Mouse (Mus musculus) ovary, postnatal 14 days (tissue): ENCODE data around the gene Nkx1-1.

Experiments used
- DNase-seq: peaks from one replicate; pipeline ENCODE4 v3.0.0; 2022; ENCODE audit warnings: low spot score

The Nkx1-1 gene

DNA sequence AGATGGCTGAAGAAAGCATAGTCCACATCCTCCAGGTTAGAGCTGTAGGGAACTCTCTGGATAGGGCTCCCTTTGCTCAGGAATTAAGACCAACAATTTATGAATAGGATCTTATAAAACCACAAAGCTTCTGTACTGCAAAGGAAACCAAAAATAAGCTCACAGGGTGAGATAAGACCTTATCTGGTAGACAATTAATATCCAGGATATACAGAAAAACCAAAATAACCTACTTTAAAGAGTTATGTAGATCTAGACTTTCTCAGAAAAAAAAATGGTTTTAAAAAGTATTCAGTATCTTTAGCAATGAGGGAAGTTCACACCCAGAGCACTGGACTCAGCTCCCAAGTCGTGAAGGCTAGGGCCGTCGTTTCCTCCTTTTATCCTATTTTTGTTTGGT lies 13.5 kb downstream of the Nkx1-1 start:
- no peak for DNase-seq

DNA sequence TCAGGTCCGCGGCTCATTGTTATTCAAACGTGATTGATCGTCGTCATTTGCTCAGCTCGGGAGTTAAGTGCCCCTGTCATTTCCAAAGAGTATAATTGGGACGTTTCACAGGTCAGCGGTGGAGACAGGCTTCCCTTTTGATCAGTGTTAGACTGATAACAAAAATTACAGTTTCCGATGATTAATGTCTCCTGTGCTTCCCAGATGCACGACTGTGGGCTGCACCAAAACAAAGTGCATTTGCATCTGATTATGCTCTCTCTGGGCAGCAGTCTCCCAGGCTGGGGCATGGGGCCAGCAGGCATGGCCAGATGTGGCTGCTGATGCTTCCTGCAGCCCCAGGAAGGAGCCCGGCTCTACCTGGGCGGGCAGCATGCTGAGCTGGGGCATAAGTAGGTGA lies 33.0 kb downstream of the Nkx1-1 start:
- no peak for DNase-seq

DNA sequence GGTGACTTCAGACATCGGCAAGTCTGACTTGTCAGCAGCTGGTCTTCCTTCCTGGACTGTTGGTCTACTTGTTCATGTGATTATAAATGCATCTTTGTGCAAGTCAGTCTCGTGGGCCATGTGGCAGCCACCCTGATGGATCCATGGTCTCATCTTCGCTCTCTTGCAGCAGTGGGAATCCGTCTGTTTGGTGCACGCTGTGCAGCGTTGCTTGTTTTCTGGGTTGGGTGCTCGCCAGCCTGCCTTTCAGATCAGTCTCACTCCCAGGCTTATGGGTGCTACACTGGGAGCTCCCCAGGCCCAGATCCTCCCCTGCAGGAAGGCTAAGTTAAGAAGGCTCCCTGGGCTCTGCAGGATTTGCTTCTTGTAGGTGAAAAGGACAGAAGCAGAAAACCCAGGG lies 36.9 kb downstream of the Nkx1-1 start:
- DNase-seq = no peak

DNA sequence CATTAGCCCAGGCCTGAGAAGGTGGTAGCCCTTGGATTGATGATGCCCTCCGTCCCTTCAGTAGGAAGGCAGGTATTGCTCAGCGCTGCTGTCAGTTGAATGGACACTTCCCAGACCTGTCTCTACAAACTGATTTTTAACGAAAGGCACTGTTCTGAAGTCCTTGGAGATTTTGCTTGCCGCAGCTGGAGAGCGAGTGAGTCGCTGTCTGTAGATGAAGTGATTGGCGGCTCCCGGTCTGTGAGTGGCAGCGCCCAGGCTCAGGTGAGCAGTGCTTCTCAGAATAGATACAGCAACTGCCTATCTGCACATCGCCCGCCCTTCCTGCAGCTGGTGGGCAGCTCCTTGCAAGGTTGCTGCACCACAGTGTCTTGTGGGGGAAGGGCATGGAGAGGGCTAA lies 38.1 kb downstream of the Nkx1-1 start:
- no peak for DNase-seq

DNA sequence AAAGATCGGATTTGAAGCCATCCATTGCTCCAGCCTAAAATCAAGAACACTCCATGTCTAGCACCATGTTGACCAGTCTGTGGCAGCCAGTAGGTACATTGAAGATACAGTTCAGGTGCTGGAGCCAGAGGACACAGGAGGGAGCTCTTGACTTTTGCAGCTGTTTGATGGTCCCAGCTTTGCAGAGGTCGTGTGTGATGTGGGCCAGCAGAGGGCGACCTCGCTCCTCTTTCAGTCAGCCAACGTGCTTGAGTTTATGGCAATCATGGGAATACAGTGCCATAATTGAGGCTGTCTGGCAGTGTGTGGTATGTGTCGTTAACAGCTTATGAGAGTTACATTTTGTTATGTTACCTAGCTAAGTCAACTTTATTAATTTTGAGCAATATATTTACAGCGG lies 40.0 kb downstream of the Nkx1-1 start:
- DNase-seq = peak; percentile 69

DNA sequence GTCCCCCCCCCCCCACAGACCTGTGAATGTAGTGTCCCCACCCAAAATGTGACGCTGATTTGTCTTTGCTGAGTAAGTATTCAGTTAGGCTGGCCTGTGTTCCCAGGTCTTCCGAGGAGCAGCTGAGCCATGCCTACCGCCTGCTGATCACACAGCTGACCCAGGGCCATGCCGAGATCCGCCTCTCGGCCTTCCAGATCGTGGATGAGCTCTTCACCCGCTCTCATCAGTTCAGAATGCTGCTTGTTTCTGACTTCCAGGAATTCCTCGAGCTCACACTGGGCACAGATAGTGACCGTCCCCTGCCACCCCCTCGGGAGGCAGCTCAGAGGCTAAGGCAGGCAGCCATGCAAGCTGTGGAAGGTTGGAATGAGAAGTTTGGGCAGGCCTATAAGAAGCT lies 46.2 kb downstream of the Nkx1-1 start:
- no peak for DNase-seq
